Mouse (Mus musculus) kidney, postnatal 0 days (tissue): ENCODE data around the gene Ramp2. TPM values are rescaled to one million over a fixed set of nuclear protein-coding genes. Genes with fewer than 3 reads are reported as not detected.

Experiments
- ATAC-seq: fragments of 200-750 bp; cut with Nextera tagmentation; replicated peaks from 2 replicates; pipeline ENCODE4 v1.8.0; 2017; ENCODE audit warnings: low read depth, moderate number of reproducible peaks, moderate TSS enrichment, moderate library complexity; ENCODE audit not compliant: low FRiP score
- DNase-seq: peaks from one replicate; pipeline ENCODE4 v3.0.0-alpha.2; 2016; ENCODE audit warnings: low spot score
- H3K27ac ChIP-seq: fragments of 300-500 bp; sonication (generic); 2 replicates; pipeline ENCODE4 v1.5.1; 2014; ENCODE audit warnings: mild to moderate bottlenecking
- H3K27me3 ChIP-seq: fragments of 300-500 bp; sonication (generic); 2 replicates; pipeline ENCODE4 v1.6.1; 2014; ENCODE audit warnings: low read length, mixed read lengths; ENCODE audit not compliant: insufficient read depth
- H3K36me3 ChIP-seq: fragments of 300-500 bp; sonication (generic); 2 replicates; pipeline ENCODE4 v1.6.1; 2014; ENCODE audit warnings: low read length, mixed read lengths; ENCODE audit not compliant: insufficient read depth
- H3K4me1 ChIP-seq: fragments of 300-500 bp; sonication (generic); replicated peaks from 2 replicates; pipeline ENCODE4 v1.6.1; 2014; ENCODE audit warnings: antibody characterized with exemption, low read length, mixed read lengths; ENCODE audit not compliant: insufficient read depth
- H3K4me2 ChIP-seq: fragments of 300-500 bp; sonication (generic); 2 replicates; pipeline ENCODE4 v1.6.1; 2014; ENCODE audit warnings: mild to moderate bottlenecking, low read length, moderate library complexity, mixed read lengths
- H3K4me3 ChIP-seq: fragments of 300-500 bp; sonication (generic); replicated peaks from 2 replicates; pipeline ENCODE4 v1.5.1; 2014; ENCODE audit warnings: low read depth, low read length
- H3K9ac ChIP-seq: fragments of 300-500 bp; sonication (generic); 2 replicates; pipeline ENCODE4 v1.6.1; 2014; ENCODE audit warnings: low read depth, low read length
- H3K9me3 ChIP-seq: fragments of 300-500 bp; sonication (generic); replicated peaks from 2 replicates; pipeline ENCODE4 v1.6.1; 2016; ENCODE audit warnings: low read length, inconsistent platforms, mixed read lengths
- CTCF ChIP-seq: IDR thresholded peaks from 2 replicates; pipeline ENCODE4 v1.5.1; 2016; ENCODE audit warnings: antibody characterized with exemption, low read depth, mild to moderate bottlenecking, moderate library complexity
- WGBS: fragments of 180-500 bp; shearing (Covaris S2); extraction: QIAGEN DNeasy Blood & Tissue Kit; methylation state at CpG from one replicate; pipeline ENCODE4 v1.1.7; 2014; 5-methylcytosine and 5-hydroxymethylcytosine counted together
- polyA plus RNA-seq: library from polyadenylated mRNA; unstranded; fragments of >200 nt; fragmentation: Nextera tagmentation; extraction: Ambion mirVana; gene quantifications from 2 replicates; pipeline ENCODE4 v1.2.1, GENCODE M21; 2015

The Ramp2 gene
- polyA plus RNA-seq, 1 experiment from 2014 or later: 247 TPM

DNA sequence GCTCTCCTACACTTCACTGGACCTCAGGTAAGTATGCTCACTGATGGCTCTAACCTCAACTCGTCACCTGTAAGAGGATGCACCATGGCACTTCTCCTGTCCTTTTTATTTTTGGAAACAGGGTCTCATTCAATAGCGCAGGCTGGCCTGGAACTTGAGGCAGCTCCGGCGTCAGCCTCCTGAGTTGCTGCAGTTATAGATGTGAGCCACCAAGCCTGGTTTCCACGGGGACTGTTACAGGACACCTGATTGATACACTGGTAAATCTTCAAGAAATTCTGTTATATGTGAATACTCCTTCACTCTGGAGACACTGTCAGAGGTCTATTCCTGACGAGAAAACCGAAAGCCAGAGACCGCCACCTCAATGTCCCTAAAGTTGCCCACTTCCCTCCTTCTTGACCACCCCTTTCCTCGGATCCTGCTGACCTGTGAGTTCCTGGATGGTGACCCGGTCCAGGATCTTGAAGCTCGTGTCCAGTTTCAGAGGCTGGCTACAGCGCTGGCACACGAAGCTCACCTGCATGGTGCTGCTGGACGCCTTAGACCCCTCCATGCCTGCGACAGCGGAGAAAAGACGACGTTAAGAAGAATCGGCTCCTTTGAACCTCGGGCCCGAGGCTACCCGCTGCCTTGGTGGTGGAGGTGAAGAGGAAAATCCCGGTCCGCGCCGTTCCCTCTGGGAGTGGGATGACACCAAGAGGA, 55.6 kb downstream of the Ramp2 start:
- Histone ChIP-seq H3K9ac (peak overlapping the region; percentile 78), H3K4me1 (peaks cover 12% of the 10 kb centered on the region), H3K9me3 (no peaks in the 10 kb centered on the region), H3K4me2 (peak overlapping the region; percentile 84), H3K27me3 (no peaks in the 10 kb centered on the region), H3K36me3 (peaks cover 23% of the 10 kb centered on the region), H3K4me3 (peak overlapping the region; percentile 89), H3K27ac (peak overlapping the region; percentile 78)
- DNase-seq (no peak), ATAC-seq (no peak)
- TF ChIP-seq CTCF: no peak
- 12% methylated on average over 26 of the region's 26 CpGs for WGBS

DNA sequence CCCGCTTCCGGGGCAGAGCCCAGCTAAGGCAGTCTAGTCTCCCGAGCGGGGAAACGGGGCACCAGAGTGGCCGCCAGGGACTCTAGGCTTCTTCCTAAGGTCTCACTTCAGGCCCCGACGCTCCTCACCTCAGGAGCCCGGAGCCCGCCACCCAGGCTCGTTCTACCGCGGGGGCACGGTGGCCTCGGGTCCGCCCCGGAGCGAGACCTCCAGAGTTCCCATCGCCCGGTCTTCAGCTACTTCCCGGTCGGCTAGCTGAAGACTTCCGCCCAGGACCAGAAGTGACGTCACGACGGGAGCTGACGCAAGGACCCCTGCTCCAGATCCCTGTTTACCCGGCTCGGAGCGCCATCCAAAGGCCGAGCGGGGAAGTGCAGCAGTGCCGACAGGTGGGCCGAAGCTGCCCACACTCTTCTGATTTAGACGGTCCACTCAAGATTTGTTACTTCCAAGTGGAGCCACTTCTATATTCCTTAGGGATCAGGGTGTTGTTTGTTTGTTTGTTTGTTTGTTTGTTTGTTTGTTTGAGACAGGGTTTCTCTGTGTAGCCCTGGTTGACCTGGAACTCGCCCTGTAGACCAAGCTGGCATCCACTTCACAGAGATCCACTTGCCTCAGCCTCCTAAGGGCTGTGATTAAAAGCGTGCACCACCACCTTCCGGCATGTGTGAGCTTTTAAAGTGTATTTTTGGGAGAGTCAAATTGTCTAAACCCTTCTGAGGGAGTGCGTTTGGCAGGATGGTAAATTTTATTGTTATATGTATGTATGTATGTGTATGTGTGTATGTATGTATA, 56.4 kb downstream of the Ramp2 start, which contains the start of gene Becn1:
Gene Becn1 (minus strand): TSS at position 283 of the 795 bp plus-strand sequence.
- peak; percentile 97 for DNase-seq
- ATAC-seq: peak; percentile 91
- Histone ChIP-seq H3K36me3 (peaks cover 21% of the 10 kb centered on the region), H3K4me3 (peak within 1 kb of the TSS; percentile 89), H3K27me3 (no peaks in the 10 kb centered on the region), H3K9ac (peak within 1 kb of the TSS; percentile 78), H3K4me2 (peak within 1 kb of the TSS; percentile 84), H3K4me1 (peaks cover 12% of the 10 kb centered on the region), H3K27ac (peak within 1 kb of the TSS; percentile 78), H3K9me3 (no peaks in the 10 kb centered on the region)
- TF ChIP-seq CTCF: peak; percentile 97
- 6% methylated on average over 39 of the region's 39 CpGs for WGBS

- ATAC-seq: no peak
- no peaks in the 10 kb centered on the region for H3K27me3 ChIP-seq
These were observed 61.9 kb downstream of the Ramp2 start for GRCm38 (mm10) chr11:101307744-101308143.

More at GRCm38 (mm10) chr11:101307744-101308143, 61.9 kb downstream of the Ramp2 start:
- H3K4me1 ChIP-seq: no peaks in the 10 kb centered on the region
- no peak for TF ChIP-seq CTCF
- WGBS: 44% methylated on average over 5 of the region's 5 CpGs
- DNase-seq: no peak
- no peak overlapping the region for H3K4me3 ChIP-seq
- no peak overlapping the region for H3K9ac ChIP-seq
- H3K4me2 ChIP-seq: no peak overlapping the region
- H3K27ac ChIP-seq: no peak overlapping the region
- H3K36me3 ChIP-seq: no peaks in the 10 kb centered on the region
- H3K9me3 ChIP-seq: no peaks in the 10 kb centered on the region

Other genes starting within 250 kb of the Ramp2 start
- gene Atp6v0a1, start 236.6 kb upstream of the Ramp2 start, polyA plus RNA-seq: 33.8 and 35.1 TPM in 2 replicates
- gene Naglu, start 176.0 kb upstream of the Ramp2 start, polyA plus RNA-seq: 26.5 and 28.0 TPM in 2 replicates
- 0.13 and 0.42 TPM in 2 replicates for gene Hsd17b1, start 167.6 kb upstream of the Ramp2 start, polyA plus RNA-seq
- gene Coasy, start 163.5 kb upstream of the Ramp2 start, polyA plus RNA-seq: 55.3 and 55.9 TPM in 2 replicates
- 45.7 and 46.0 TPM in 2 replicates for gene Mlx, start 158.8 kb upstream of the Ramp2 start, polyA plus RNA-seq
- 23.2 and 26.4 TPM in 2 replicates for gene Psmc3ip, start 150.6 kb upstream of the Ramp2 start, polyA plus RNA-seq
- 23.2 and 23.7 TPM in 2 replicates for gene Retreg3, start 126.1 kb upstream of the Ramp2 start, polyA plus RNA-seq
- gene Tubg1, start 126.1 kb upstream of the Ramp2 start, polyA plus RNA-seq: 48.4 and 56.7 TPM in 2 replicates
- 4.3 and 4.9 TPM in 2 replicates for gene Tubg2, start 90.1 kb upstream of the Ramp2 start, polyA plus RNA-seq
- gene Cntnap1, start 75.5 kb upstream of the Ramp2 start, polyA plus RNA-seq: 0.75 and 0.78 TPM in 2 replicates
- 14.1 and 16.6 TPM in 2 replicates for gene Plekhh3, start 74.7 kb upstream of the Ramp2 start, polyA plus RNA-seq
- 0.36 and 0.45 TPM in 2 replicates for gene Ccr10, start 70.6 kb upstream of the Ramp2 start, polyA plus RNA-seq
- gene Ezh1, start 19.6 kb upstream of the Ramp2 start, polyA plus RNA-seq: 18.6 and 20.3 TPM in 2 replicates
- gene Vps25, start 7.7 kb downstream of the Ramp2 start, polyA plus RNA-seq: 179 and 180 TPM in 2 replicates
- gene Wnk4, start 14.5 kb downstream of the Ramp2 start, polyA plus RNA-seq: 47.0 and 48.8 TPM in 2 replicates
- gene Cntd1, start 33.0 kb downstream of the Ramp2 start, polyA plus RNA-seq: 1.5 and 2.0 TPM in 2 replicates
- gene Coa3, start 33.1 kb downstream of the Ramp2 start, polyA plus RNA-seq: 209 and 211 TPM in 2 replicates
- gene Becn1, start 56.3 kb downstream of the Ramp2 start, polyA plus RNA-seq: 156 and 165 TPM in 2 replicates
- 102 and 104 TPM in 2 replicates for gene Psme3, start 70.2 kb downstream of the Ramp2 start, polyA plus RNA-seq
- 0.37 and 0.58 TPM in 2 replicates for gene Aoc2, start 79.0 kb downstream of the Ramp2 start, polyA plus RNA-seq
- gene Aoc3, start 84.6 kb downstream of the Ramp2 start, polyA plus RNA-seq: 1.8 and 2.0 TPM in 2 replicates
- 23.2 and 37.0 TPM in 2 replicates for gene G6pc, start 121.5 kb downstream of the Ramp2 start, polyA plus RNA-seq
- 58.4 and 66.0 TPM in 2 replicates for gene Aarsd1, start 171.6 kb downstream of the Ramp2 start, polyA plus RNA-seq
- 4.0 and 4.5 TPM in 2 replicates for gene Gm27029, start 178.8 kb downstream of the Ramp2 start, polyA plus RNA-seq
- 17.9 and 19.6 TPM in 2 replicates for gene Rundc1, start 179.1 kb downstream of the Ramp2 start, polyA plus RNA-seq
- 8.7 and 11.5 TPM in 2 replicates for gene Ptges3l, start 179.3 kb downstream of the Ramp2 start, polyA plus RNA-seq
- 396 and 448 TPM in 2 replicates for gene Rpl27, start 196.3 kb downstream of the Ramp2 start, polyA plus RNA-seq
- gene Ifi35, start 202.4 kb downstream of the Ramp2 start, polyA plus RNA-seq: 30.0 and 30.8 TPM in 2 replicates
- gene Rnd2, start 219.0 kb downstream of the Ramp2 start, polyA plus RNA-seq: 10.3 and 11.1 TPM in 2 replicates
- 37.7 and 38.6 TPM in 2 replicates for gene Vat1, start 220.2 kb downstream of the Ramp2 start, polyA plus RNA-seq